Comparison of ENCODE assay signal across 9 mouse cellular contexts in genomic region chr17:8613882-8614551, GRCm38 (mm10). TPM values are rescaled to one million over a fixed set of nuclear protein-coding genes. Genes with fewer than 3 reads are reported as not detected.
A peak's percentile ranks its signal among the peaks of the same experiment; 100 is the strongest.
DNase-seq lines count a peak whose midpoint lies in the region; ATAC-seq and TF ChIP-seq lines count a peak whose summit lies in the region.
"Had no signal": no experiment of that assay in that cellular context is flagged by ENCODE, and none has a peak within 500 bp of the region (broad histone marks: within the 10 kb centered on the region; RNA-seq: fewer than 3 reads in every experiment).

No protein-coding gene starts in this region.

- no peaks in the 10 kb centered on the region for H3K36me3 ChIP-seq in ES-Bruce4 (ENCODE audit: control insufficient read depth, insufficient read depth, low read length, poor library complexity, severe bottlenecking)
- no peaks in the 10 kb centered on the region for H3K36me3 ChIP-seq in lung, postnatal 0 days (ENCODE audit: insufficient read depth, low read length)
- H3K36me3 ChIP-seq: limb, embryonic 15.5 days had no signal

- 32% methylated on average over 7 of the region's 7 CpGs for WGBS in lung, postnatal 0 days

- no peaks in the 10 kb centered on the region for H3K4me1 ChIP-seq in ES-Bruce4 (ENCODE audit: control insufficient read depth, insufficient read depth, low read length)
- H3K4me1 ChIP-seq in lung, postnatal 0 days (ENCODE audit: insufficient read depth, low read depth, low read length): no peaks in the 10 kb centered on the region
- H3K4me1 ChIP-seq: limb, embryonic 15.5 days had no signal

- no peak for TF ChIP-seq POLR2A in ES-Bruce4 (IDR thresholded peaks at IDR 0.05; ENCODE audit: insufficient read depth, low read length)

- peak; percentile 79 for ATAC-seq in granulocyte monocyte progenitor cell, adult 5-6 weeks (replicated peaks; ENCODE audit: poor library complexity, severe bottlenecking)
- no peak for ATAC-seq in lung, postnatal 0 days

- DNase-seq in adrenal gland, postnatal 25 days: peak; percentile 78
- peak; percentile 73 for DNase-seq in embryo, embryonic 9.5 days (ENCODE audit: extremely low spot score)
- peak; percentile 94 for DNase-seq in layer of hippocampus, adult 11-12 months (ENCODE audit: low spot score)
- DNase-seq in lung, postnatal 0 days (ENCODE audit: low spot score): peak; percentile 78
- DNase-seq in retina, postnatal 7 days (ENCODE audit: low read depth, low spot score): peak; percentile 68
- DNase-seq in urinary bladder, postnatal 36 days (ENCODE audit: low spot score in 2 of 2): peak; percentile 72 to 76

- no peak overlapping the region for H3K9ac ChIP-seq in ES-Bruce4 (ENCODE audit: low read depth, poor library complexity, severe bottlenecking)
- H3K9ac ChIP-seq in lung, postnatal 0 days (replicated peaks; ENCODE audit: low read depth): no peak overlapping the region
- H3K9ac ChIP-seq: limb, embryonic 15.5 days had no signal

- TF ChIP-seq EP300 in ES-Bruce4 (IDR thresholded peaks at IDR 0.05; ENCODE audit: insufficient read depth, low read depth, low read length): no peak
- TF ChIP-seq EP300 in lung, postnatal 0 days (IDR thresholded peaks at IDR 0.05): no peak

- no peaks in the 10 kb centered on the region for H3K27me3 ChIP-seq in ES-Bruce4 (ENCODE audit: control insufficient read depth, insufficient read depth, low read length, poor library complexity, severe bottlenecking)
- H3K27me3 ChIP-seq in lung, postnatal 0 days (replicated peaks; ENCODE audit: insufficient read depth, low read length): no peaks in the 10 kb centered on the region
- H3K27me3 ChIP-seq: limb, embryonic 15.5 days had no signal

- H3K9me3 ChIP-seq in ES-Bruce4 (replicated peaks; ENCODE audit: control insufficient read depth, insufficient read depth, low read length, poor library complexity, severe bottlenecking): no peaks in the 10 kb centered on the region
- H3K9me3 ChIP-seq in lung, postnatal 0 days (ENCODE audit: low read length): no peaks in the 10 kb centered on the region
- H3K9me3 ChIP-seq: limb, embryonic 15.5 days had no signal

- no peak overlapping the region for H3K4me3 ChIP-seq in ES-Bruce4 (ENCODE audit: low read depth, low read length)
- no peak overlapping the region for H3K4me3 ChIP-seq in lung, postnatal 0 days (ENCODE audit: low read depth, low read length)
- H3K4me3 ChIP-seq: limb, embryonic 15.5 days had no signal

- peak; percentile 56 for TF ChIP-seq CTCF in ES-Bruce4 (IDR thresholded peaks at IDR 0.05; ENCODE audit: low read depth, low read length)
- peak; percentile 90 for TF ChIP-seq CTCF in lung, postnatal 0 days (IDR thresholded peaks at IDR 0.05)

- H3K27ac ChIP-seq in ES-Bruce4 (ENCODE audit: insufficient read depth, low read length): no peak overlapping the region
- no peak overlapping the region for H3K27ac ChIP-seq in lung, postnatal 0 days (ENCODE audit: low read length)
- H3K27ac ChIP-seq: limb, embryonic 15.5 days had no signal

- no peak overlapping the region for H3K4me2 ChIP-seq in lung, postnatal 0 days (replicated peaks; ENCODE audit: low read depth, low read length)
- H3K4me2 ChIP-seq: limb, embryonic 15.5 days had no signal

RNA-seq across cellular contexts. Expression of gene Gm17087, which starts 47.3 kb away (rescaled TPM):
- 0.82 TPM in 1 of 2 replicates, not detected in the other for polyA plus RNA-seq in ES-Bruce4 (2011; ENCODE audit: insufficient read depth, insufficient read length, low read depth, missing spikeins)
- total RNA-seq in adrenal gland, postnatal 25 days (2021): not detected in 2 replicates
- total RNA-seq in granulocyte monocyte progenitor cell, adult 5-6 weeks (2014; fragmentation: Nextera tagmentation): not detected in 2 replicates
- total RNA-seq in granulocyte monocyte progenitor cell, adult 5-6 weeks (2017): not detected in 2 replicates
- polyA plus RNA-seq in lung, postnatal 0 days (2015; fragmentation: Nextera tagmentation; extraction: Ambion mirVana): not detected in 2 replicates
- polyA plus RNA-seq: limb, embryonic 15.5 days had no signal
